Mouse (Mus musculus) spleen, postnatal 10 days (tissue): ENCODE data around the gene Gemin7.
"Not testable (repeated sequence)": the region's sequence is repeated elsewhere in the genome, so short reads cannot be mapped to it uniquely, and the experiment has no call there.

Source experiments
- DNase-seq, 2 experiments: peaks; one replicate each; pipeline ENCODE4 v3.0.0; 2021 to 2022; ENCODE audit warnings: low spot score in 2 of 2

Gene Gemin7

GRCm38 (mm10) chr7:19577141-19577852, at the start of gene Gemin7, which contains the start of gene Zfp296:
Gene Gemin7, minus strand, starts transcription at chr7:19577595.
Gene Zfp296, plus strand, starts transcription at chr7:19577287.
- DNase-seq: peak in 1 of 2 experiments; percentile 57

GRCm38 (mm10) chr7:19623433-19623832, 46.0 kb upstream of the Gemin7 start:
- DNase-seq: no peak

GRCm38 (mm10) chr7:19622241-19622640, 44.8 kb upstream of the Gemin7 start:
- DNase-seq: no peak

DNA sequence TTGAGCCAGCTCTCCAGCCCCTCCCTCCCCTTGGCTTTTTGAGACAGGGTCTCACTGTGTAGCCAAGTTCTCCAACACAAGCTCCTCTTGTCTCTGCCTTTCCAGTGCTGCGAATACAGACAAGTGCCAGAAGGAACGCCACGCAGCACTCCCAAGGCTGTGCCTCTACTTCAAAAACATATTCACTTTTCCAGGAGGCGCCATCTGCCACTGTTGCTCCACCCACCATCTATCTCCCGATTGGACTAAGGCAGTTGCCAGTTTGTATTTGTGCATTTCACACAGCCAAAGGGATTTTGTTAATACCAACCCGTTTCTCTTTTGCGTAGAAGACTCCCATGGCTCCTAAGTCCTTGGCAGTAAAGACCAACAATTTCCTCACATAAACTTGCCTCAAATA, 43.4 kb upstream of the Gemin7 start:
- DNase-seq: no peak

- peak; percentile 59 to 76 for DNase-seq
Measured at GRCm38 (mm10) chr7:19619004-19619801, 41.8 kb upstream of the Gemin7 start.

GRCm38 (mm10) chr7:19615036-19615577, 37.7 kb upstream of the Gemin7 start:
- peak in 1 of 2 experiments; percentile 55 for DNase-seq

GRCm38 (mm10) chr7:19610969-19611368, 33.6 kb upstream of the Gemin7 start:
- no peak for DNase-seq

GRCm38 (mm10) chr7:19609641-19610332, 32.4 kb upstream of the Gemin7 start:
- DNase-seq: no peak

DNA sequence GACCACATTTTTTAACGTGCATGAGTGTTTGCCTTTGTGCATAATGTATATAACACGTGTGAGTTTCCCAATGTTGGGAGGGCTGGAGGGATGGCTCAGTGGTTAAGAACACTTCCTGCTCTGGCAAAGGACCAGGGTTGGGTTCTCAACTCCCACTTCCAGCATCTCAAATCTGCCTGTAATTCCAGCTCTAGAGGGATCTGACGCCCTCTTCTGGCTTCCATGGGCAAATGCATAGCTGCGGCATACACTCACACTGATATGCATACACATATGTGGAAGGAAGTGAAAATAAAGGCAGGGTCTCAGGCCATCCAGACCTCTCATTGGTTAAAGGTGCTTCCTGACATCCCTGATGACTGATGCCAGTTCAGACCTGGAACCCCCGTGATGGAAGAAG, 29.9 kb upstream of the Gemin7 start:
- no peak for DNase-seq

GRCm38 (mm10) chr7:19604606-19605214, 27.3 kb upstream of the Gemin7 start:
- not testable (repeated sequence) for DNase-seq

- DNase-seq: peak; percentile 94 to 99
Measured at GRCm38 (mm10) chr7:19603849-19604605, 26.6 kb upstream of the Gemin7 start, which contains the start of gene Clasrp. Gene Clasrp, minus strand, starts transcription at chr7:19604486.

DNA sequence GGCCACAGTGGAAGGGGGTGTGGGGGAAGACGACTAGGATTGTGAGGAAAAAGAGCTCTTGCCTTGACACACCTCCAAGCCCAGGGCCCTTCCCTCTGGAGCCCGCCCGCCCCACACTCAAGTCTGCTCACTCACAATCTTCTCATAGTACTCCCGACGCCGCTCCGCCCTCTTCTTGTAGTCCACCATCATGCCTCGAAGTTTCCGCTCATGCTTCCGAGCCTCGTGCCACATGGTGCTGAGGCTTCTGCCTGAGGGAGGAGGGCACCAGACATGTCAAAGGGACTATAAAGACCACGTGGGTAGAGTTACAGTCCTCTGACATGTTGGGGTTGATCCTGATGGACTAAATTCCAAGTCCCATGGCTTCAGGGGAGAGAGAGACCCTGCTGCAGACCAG, 25.7 kb upstream of the Gemin7 start:
- no peak for DNase-seq

DNA sequence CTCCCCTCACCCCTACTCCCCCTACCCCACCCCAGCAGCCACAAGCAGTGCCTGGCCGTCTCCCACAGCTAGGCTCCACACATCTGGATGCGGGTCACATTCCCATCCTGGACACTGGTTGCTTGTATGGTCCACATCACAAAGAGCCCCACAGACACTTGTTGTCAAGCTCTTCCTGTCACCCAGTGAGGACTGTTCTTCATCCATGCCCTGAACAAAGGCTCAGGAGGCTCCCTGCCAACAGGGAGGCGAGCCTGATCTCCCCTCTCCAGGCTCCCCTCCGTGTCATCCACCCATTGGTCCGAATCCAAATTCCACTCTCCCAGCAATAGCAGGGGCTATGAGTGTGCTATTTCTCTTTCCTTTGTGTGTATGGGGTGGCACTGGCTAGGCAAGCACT, 23.2 kb upstream of the Gemin7 start:
- DNase-seq: no peak

GRCm38 (mm10) chr7:19593061-19593730, 15.8 kb upstream of the Gemin7 start:
- DNase-seq: peak in 1 of 2 experiments; percentile 12

DNA sequence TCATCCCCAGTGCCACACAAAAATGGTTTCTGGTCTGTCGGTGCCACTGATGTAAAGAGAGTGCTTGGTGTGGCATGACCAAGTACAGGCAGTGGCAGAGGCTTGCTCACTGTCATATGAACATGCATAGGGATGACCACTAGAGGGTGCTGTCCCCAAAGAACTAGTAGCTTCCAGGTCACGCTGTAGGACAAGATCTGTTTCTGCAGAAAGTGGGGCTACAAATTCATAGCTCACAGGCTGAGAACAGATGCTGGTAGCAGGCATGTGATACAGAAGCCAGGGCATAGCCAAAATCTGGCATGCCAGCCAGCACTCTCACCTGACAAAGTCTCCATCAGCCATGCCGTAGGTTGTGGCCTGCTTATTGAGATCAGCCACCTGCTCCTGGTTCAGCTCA, 12.5 kb upstream of the Gemin7 start:
- DNase-seq: peak; percentile 69 to 88

DNA sequence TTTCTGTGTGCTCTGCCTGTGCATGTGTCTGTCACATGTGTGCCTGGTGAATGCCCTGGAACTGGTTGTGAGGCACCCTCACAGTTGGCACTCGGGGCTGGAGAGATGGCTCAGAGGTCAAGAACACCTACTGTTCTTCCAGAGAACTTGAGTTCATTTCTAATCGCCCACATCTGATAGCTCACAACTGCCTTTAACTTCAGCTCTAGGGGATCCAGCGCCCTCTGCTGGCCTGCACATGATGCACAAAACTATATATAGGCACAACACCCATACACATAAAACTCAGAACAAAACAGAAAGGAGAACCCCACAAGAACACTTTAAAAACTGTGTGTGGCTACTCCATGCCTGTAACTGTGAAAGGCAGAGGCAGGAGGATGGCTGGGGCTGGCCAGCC, 11.8 kb upstream of the Gemin7 start:
- peak; percentile 57 to 83 for DNase-seq

GRCm38 (mm10) chr7:19586269-19586668, 8.9 kb upstream of the Gemin7 start:
- DNase-seq: no peak

GRCm38 (mm10) chr7:19580634-19581033, 3.2 kb upstream of the Gemin7 start:
- no peak for DNase-seq

GRCm38 (mm10) chr7:19579751-19580150, 2.4 kb upstream of the Gemin7 start:
- DNase-seq: no peak

- no peak for DNase-seq
Measured at GRCm38 (mm10) chr7:19578436-19578835, 1.0 kb upstream of the Gemin7 start.
